Mouse (Mus musculus) testis, adult 2 months (tissue): ENCODE results near the gene Rasef.

Source experiments
- CTCF ChIP-seq: fragments of 200-500 bp; IDR thresholded peaks from 2 replicates; pipeline ENCODE4 v1.5.1; 2012; ENCODE audit warnings: low read depth, mild to moderate bottlenecking, inconsistent platforms, low read length, moderate library complexity; ENCODE audit not compliant: control insufficient read depth, insufficient read depth, insufficient replicate concordance
- POLR2A ChIP-seq: fragments of 200-500 bp; IDR thresholded peaks from 2 replicates; pipeline ENCODE4 v1.6.1; 2012; ENCODE audit warnings: low read depth, mild to moderate bottlenecking, inconsistent platforms, low read length, moderate library complexity; ENCODE audit not compliant: control insufficient read depth

DNA sequence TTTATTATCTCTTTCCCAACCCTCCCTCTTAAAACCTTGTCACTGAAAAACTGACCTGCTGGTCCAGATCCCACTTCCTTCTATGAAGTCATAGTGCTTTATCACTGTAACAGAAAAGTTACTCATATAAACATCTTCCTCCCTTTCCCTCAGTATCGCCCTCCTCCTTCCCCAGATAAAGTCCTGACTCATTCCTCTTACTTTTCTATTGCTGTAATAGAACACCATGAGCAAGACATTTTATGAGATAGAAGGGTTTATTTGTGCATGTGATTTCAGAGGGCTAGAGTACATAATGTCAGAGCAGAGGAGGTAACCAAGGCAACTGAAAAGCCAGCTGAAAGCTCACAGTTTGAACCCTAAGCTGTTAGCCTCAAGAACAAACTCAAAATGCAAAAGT, 6.6 kb downstream of the Rasef start:
- TF ChIP-seq POLR2A (no peak), CTCF (no peak)
